Mouse (Mus musculus): ENCODE data around the gene Fitm2. TPM values are rescaled to one million over a fixed set of nuclear protein-coding genes. Genes with fewer than 3 reads are reported as not detected.

Fitm2 gene
- polyA plus RNA-seq, 1 experiment = 10.5 TPM

DNA sequence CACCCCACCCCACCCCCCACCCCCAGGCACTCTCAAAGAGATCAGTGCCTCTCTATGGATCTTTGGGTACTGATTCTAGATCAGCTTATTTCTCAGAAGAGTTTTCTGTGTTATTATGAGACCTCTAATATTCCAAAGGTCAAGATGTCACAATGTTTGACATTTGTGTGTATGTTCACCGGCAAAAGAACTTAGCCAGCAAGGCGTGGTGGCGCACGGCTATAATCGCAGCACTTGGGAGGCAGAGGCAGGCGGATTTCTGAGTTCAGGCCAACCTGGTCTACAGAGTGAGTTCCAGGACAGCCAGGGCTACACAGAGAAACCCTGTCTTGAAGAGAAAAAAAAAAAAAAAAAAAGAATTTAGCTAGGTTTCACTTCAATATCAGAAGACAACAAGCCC lies 55.4 kb downstream of the Fitm2 start:
- Histone ChIP-seq H3K4me1 (ENCODE audit: control insufficient read depth, insufficient read depth, low read length) (peaks cover 3% of the 10 kb centered on the region), H3K4me3 (ENCODE audit: insufficient read depth, low read length) (no peak overlapping the region), H3K27ac (ENCODE audit: insufficient read depth, low read length) (no peak overlapping the region)
- TF ChIP-seq POLR2A (IDR thresholded peaks at IDR 0.05; ENCODE audit: low read depth, low read length) (no peak), CTCF (IDR thresholded peaks at IDR 0.05; ENCODE audit: borderline replicate concordance, insufficient read depth, low read length) (no peak)

Other genes with a start within 250 kb of the Fitm2 start
- gene Jph2, start 74.6 kb downstream of the Fitm2 start, polyA plus RNA-seq (2011; ENCODE audit: insufficient read length, low read depth, missing spikeins) = 33.0 and 50.9 TPM in 2 replicates
- 35.5 and 39.8 TPM in 2 replicates for gene Oser1, start 47.9 kb downstream of the Fitm2 start, polyA plus RNA-seq (2011; ENCODE audit: insufficient read length, low read depth, missing spikeins)
- 0.86 TPM in 1 of 2 replicates, not detected in the other for gene Gdap1l1, start 34.2 kb downstream of the Fitm2 start, polyA plus RNA-seq (2011; ENCODE audit: insufficient read length, low read depth, missing spikeins)
- not detected in 2 replicates for gene R3hdml, start 19.7 kb upstream of the Fitm2 start, polyA plus RNA-seq (2011; ENCODE audit: insufficient read length, low read depth, missing spikeins)
- gene Hnf4a, start 34.2 kb upstream of the Fitm2 start, polyA plus RNA-seq (2011; ENCODE audit: insufficient read length, low read depth, missing spikeins) = not detected in 2 replicates
- gene Ttpal, start 129.7 kb upstream of the Fitm2 start, polyA plus RNA-seq (2011; ENCODE audit: insufficient read length, low read depth, missing spikeins) = 40.7 TPM in 2 replicates
- gene Serinc3, start 172.5 kb upstream of the Fitm2 start, polyA plus RNA-seq (2011; ENCODE audit: insufficient read length, low read depth, missing spikeins) = 262 and 294 TPM in 2 replicates
- gene Pkig, start 185.8 kb upstream of the Fitm2 start, polyA plus RNA-seq (2011; ENCODE audit: insufficient read length, low read depth, missing spikeins) = 33.6 and 39.7 TPM in 2 replicates

Data from embryonic fibroblast, embryonic 13.5 days (primary cell).